Mouse (Mus musculus) spleen, adult 18-20 months (tissue): ENCODE results near the gene Srgap3.
"Not testable (repeated sequence)": the region's sequence is repeated elsewhere in the genome, so short reads cannot be mapped to it uniquely, and the experiment has no call there.

Source experiments
- DNase-seq, 2 experiments: peaks; one replicate each; pipeline ENCODE4 v3.0.0; 2022; ENCODE audit warnings: mixed read lengths in 2 of 2

Gene Srgap3

DNA sequence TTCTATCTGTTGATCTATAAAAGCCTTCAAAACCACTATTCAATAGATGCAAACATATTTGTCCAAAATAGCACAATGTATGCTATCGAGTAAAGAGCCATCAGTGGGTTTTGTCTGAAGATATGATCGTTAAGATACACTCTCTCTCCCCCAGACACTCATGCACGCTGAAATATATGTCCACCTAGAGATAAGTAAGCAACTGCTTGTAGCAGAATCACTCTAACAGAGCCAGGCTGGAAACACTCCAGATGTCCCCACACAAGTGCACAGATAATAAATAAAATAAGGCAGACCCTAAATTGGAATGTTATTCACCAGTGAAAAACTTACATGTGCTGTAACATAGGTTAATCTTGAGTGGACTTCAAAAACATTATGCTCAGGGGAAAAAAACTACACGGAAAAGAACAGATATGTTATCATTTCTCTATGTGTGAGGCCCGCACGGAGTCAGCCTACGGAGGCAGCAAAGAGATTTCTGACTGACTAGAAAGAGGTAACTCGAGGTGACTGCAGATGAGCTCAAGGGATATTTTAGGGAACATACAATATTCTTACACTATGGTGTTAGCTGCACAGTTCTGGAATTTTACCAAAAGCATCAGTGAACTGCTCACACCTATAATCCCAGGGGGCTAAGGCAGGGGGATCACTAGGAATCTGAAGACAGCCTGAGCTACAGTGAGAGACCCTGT lies 39.0 kb downstream of the Srgap3 start:
- no peak for DNase-seq

DNA sequence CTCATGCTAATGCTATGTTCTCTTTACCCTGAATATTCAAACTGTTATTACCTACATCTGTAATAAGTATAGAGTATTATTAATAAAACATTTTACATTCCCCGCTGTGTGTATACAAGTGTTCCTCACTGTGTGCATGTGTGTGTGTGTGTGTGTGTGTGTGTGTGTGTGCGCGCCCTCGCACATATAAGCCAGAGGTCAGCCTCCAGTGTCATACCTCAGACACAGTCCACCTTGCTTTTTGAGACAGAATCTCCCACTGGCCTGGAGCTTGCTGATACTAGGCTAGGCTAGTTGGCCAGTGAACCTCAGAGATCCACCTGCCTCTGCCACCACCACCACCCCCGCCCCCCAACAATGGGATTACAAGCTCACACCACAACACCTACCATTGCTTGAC lies 43.3 kb downstream of the Srgap3 start:
- no peak for DNase-seq

DNA sequence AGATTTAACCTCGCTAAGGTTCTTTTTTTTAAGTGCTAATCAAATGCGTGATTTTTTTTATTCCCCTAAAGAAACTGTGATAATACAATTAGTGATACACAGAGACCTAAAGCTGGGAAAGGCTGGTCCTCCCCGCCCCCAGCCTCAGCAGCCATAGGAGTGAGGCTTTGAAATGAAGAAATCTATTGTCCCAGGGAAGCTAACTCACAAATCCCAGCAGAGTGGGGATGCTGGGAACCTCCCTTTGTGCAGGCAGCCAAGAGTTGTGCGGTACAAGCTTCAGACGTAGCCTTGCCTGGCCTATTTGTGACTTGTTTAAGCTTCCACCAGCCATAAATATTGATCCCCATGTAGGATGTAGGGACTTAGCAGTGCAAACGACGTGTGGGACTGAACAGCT lies 43.8 kb downstream of the Srgap3 start:
- no peak for DNase-seq

DNA sequence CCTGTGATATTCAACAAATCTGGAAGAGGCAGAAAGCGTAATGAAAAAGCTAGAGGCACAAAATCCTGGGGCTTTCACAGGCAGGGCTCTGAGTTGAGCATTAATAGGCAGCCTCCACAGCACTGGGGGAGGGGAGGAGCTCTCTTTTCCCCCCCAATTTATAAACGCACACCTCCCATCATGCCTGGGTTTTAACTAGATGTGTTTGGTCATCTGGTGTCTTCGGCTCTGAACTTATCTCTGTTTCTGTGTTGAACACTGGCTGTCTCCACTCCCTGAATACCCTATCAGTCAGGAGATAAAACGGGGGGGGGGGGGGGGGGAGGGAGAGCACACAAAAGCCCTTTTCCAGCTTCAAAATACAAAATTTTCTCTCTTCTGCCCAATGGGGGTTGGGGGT lies 44.3 kb downstream of the Srgap3 start:
- DNase-seq: no peak

DNA sequence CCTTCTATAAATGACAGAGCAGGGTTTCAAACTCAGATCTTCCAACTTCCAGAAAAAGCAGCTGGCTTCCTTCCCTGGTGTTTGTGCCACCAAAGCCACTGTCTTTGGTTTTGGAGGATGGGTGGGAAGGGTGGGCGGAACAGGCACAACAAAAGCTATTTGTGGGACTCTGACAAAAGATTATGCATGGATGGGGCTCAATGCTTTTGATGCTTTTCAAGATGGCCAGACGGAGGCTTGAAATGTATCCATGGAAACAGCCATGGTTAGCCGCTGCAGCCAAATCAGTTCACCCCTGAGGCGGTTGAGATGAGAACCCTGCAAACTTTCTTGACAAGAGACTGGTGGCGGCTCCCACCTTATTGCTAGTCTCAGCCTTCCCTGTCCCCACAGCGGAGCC lies 46.8 kb downstream of the Srgap3 start:
- DNase-seq: no peak

DNA sequence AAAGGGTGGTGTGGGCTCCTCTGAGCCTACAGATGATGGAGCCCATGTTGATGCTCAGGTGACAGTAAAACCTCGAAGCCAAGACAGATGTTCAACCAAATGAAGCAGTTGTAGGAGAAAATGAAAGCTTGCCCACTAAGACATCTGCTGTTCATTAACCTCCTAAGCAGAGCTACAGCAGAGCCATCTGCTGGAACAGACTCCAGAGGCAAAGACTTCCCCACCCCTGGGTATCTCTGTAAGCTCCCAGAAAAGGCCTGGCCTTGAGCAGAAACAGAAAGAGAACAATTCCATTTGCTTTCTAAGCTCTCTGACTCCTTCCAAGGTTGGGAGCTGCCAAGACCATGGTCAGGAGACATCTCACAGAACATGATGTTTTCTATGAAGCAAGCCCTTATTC lies 47.4 kb downstream of the Srgap3 start:
- no peak for DNase-seq

DNA sequence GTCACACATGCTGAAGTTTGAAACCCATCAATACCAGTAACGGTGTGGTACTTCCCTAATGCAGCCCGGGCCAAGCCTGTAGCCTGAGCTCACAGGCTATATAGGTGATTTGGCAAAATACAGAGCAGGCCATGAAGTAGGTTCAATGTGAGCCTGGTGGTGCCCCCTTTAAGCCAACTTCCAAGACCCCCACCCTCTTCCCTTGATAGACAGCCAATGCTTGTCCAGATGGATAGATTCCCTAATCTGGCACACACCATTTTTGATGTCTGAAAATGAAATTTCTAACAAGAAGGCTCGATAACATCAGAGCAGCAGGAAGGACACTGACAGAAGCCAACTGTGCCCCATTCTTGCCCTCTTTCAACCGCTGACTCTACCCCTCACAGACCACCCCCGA lies 47.8 kb downstream of the Srgap3 start:
- no peak for DNase-seq

DNA sequence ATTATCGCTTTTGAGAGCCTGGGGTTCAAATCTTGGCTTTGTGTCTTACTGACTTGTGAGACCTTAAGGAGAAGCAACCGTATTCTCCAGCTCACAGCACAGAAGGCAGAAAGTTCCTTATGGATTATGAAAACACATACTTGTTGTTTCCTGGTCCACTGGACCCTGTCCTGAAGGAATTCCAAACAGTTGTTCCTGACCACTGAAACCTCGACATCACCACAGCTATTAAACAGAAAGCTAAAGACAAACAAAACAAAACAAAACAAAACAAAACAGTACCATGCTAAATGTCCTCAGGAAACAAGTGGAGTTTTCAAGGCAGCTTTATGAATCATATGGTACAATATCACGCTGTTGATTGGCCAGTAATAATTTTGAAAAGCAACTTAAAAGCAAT lies 48.6 kb downstream of the Srgap3 start:
- DNase-seq: no peak

DNA sequence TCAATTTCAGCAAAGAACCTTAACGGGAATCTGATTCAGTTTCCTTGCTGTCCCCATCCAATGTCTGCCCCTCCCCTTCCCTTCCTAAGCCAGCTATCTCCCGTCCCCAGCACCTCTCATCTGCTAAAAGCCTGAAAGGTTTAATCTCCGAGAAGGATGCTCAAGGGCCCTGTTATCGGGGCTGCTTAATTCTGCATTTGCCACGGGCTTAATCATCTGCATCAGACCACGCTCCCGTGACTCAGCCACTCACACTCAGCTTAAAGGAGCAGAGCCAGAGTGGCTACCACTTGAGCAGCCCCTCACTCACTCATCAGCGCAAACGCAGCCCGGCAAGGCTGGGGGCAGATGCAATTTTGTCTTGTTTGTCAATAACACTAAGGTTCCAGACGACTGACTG lies 50.7 kb downstream of the Srgap3 start:
- no peak for DNase-seq

DNA sequence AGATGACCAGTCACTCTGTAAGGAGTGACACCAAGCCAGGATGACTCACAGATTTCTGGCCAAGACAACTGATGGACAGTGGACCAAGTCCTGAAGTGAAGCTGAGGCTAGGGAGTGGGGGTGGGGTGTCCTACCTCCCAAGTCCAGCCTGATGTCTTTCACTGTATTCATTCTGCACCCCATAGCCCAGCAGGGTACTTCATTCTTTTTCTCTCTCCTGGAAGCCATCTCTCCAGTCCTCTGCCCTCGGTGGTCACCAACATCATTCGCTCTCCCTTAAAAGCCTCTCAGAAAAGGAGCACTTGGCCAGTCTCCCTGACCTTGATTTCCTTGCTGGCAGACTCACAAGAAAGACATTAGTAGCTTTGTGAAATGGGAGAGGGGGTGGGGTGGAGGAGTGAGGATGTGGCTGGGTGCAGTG lies 56.7 kb downstream of the Srgap3 start:
- DNase-seq: no peak

DNA sequence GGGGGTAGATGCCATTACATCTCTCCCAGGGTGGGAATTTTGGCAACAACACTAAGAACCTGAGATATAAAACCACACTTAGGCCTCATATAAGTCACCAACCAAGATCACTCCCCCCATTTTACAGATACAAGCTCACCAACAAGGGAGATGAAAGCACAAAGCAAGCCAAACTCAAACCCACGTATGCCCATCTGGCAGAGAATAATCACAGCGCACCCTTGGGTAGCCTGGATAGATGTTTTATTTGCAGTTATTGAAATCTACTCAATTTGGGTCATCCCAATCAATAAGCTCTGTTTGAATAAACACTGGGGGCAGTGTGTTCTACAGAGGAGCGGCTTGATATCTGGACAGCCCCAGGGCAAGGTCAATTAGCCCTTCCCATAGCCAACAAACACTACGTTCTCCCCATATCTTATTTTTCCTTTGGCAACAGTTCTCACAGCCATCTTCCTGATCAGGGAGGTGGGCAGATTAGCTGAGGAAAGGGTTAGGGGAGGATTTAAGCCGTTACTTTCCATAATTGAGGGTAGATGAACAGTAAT lies 63.4 kb downstream of the Srgap3 start:
- DNase-seq: no peak

DNA sequence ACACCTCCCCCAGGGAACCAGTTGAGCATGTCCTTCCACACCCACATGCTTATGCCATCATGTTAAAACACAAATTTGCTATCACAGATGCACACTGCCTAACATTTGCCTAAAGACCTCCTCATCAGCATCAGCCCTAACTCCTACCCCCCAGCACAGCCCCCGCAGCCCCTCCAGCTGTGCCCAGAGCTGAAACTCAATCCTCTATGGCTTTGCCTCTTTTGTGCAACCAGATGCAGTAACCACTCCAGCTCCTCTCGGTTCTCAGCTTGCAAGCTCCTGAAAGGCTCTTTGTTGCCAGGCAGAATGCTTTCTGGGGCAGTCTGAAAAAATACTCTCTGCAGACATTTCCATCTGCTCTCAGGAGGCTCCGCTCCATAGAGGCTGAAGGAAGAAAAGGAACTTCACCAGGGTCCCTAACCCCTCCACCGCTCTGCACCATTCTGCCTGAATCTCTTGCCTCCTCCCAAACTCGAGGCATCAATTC lies 67.0 kb downstream of the Srgap3 start:
- no peak for DNase-seq

DNA sequence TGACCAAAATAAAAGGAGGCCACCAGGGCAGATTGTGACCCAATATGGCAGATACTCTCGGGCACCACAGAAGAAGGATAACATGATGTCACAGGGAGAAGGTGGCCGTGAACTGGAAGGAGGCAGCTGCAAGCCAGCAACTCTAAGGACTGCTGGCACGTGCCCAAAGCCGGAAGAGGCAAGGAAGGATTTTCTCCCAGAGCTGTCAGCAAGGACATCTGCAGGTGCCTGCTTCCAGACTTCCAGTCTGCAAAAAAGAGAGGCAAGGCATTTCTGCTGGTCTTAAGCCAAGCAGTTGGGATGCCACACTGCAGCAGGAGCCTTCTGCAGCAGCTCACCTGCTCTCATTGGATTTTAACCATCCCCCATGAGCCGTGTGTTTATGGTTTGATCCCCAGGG lies 67.9 kb downstream of the Srgap3 start:
- no peak for DNase-seq

DNA sequence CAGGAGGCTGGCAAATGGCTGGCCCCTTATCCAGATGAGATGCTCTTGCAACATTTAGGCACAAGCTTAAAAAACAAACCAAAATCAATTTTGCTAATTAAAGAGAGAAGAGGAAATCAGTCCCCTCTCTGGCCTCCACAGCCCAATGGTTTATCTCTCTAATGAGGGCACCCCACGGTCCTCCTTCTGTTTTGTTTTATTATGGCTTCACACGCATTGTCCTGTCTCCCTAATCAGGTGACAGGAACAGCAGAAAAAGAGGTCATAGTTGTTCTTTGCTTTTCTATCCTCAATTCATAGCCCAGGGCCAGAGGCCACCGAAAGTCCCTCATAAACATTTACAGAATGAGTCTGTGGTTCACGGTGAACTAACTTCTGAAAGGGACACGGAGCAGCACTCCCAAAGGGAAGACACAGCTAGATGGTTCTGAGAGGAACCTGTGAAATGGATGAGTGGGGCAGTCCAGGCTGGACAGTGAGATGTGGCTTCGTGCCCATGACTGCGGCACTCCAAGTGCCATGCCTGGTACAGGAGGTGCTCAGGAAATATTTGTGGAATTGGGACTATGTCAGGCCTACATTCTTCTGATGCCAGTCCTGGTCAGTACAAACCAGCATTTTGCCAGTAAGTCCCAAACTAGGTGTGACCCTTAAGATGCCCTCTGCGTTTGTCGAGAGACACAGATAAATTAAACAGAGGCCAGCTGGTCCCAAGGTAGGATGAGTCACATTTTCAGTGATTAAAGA lies 73.8 kb downstream of the Srgap3 start:
- DNase-seq: no peak

DNA sequence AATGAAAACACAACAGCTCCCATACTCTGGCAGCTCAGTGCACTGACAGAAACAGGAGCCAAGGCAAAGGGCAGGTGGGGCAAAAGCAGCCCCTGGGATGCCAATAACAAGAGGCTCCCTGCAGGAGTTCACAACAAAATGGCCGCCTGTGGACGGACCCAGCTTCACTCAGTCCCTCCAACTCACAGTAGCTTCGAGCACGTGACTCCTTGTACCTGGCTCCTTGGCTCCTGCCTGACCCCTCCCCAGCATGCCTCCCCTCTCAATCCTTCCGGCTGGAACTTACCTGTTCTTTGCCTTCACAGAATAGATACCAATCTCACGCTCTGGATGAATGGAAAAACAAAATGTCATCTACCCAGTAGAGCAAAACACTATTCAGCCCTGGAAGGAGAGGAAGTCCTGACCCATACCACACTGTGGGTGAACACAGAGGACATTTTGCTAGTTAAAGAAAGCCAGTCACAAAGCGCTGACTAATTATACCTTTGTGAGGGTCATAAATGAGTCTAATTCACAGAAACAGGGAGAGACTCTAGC lies 75.8 kb downstream of the Srgap3 start:
- DNase-seq: no peak

DNA sequence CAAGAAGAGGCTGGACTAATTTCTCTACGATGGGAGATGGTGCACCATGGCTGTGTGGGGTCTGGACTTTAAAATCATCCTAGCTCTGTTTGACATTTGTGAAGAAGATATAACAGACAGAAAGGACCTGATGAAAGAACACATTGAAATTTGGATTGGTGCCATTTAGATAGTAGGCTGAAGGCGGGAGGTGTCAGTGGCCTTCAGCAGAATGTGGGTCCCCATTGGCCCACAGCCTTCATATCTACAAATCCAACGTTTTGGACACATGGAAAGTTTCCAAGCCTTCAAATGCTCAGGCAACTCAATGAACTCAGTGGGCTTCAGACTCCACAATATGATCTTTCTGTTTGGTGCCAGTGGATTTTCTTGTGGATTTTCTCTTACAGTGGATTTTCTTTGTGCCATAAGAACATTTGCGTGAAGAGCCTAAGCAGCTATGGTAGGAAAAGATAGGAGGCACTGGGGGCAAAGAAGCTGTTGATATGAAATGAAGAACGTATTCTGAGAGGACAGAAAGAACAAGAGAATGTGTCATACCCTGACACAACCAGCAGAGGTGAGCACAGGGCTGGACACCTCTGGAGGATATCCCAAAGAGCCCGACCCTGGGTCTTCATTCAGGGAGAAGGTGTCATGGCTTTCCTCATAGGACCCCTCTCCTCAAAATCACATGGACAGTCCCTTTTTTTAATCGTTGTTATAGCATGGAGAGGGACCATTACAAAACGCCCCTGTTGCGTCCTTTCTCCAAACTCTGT lies 78.7 kb downstream of the Srgap3 start:
- DNase-seq: no peak

DNA sequence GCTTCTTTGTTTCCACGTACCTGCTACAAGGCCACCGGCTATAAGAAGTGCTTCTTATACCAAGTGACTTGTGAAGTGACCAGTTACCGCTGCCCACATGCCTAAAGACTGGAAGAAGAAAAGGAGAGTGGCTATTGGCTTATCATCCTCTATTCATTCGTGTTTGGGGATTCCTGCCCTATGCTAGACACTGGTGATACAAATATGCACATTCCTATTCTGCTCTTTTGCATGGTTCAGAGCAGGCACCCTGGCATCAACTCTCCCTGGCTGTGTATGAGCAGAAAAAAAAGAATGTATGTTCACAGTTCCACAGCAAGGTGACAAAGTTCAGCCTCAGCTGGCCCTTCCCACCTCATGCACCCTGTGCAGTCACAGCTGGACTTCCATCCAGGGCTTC lies 81.0 kb downstream of the Srgap3 start:
- no peak for DNase-seq

DNA sequence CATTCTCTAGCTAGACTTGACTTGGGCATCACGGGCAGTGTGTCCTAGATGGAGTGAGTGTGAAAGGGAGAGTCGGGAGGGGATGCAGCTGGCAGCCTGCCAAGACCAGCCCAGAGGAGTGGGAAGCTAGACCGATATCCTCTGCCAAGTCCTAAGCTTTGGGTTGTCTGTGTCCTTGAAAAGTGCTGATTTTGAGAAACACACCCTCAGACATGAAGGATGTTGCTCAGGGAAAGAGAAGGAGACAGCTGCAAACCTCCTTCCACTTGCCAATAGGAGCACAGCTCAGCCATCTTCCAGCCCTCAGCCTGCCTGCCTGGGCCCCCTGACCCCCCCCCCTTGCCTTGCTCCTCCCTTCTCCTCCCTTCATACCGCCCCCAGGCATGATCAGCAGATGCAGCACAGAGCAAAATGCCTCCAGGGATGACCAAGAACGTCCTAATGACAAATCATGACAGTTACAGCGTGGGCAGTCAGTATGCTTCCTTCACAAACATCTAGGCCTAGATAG lies 82.0 kb downstream of the Srgap3 start:
- DNase-seq: no peak

DNA sequence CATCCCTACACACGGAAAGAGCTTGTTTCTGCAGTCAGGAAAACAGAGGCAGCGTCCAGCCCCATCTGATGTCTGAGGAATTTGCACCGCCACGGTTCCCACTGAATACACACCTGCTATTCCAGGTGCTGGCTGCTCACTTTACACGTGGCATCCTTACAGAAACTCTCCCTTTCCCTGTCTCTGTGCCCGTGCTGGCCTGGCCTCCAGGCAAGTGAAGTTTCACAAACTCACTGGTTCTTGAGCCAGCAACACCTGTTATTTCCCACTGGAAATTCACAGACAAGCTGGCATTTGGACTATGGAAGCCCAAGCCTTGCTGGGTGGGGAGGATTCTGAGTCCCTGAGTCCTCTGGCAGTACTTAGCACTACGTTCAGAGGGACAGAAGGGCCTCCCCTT lies 84.6 kb downstream of the Srgap3 start:
- DNase-seq: no peak

DNA sequence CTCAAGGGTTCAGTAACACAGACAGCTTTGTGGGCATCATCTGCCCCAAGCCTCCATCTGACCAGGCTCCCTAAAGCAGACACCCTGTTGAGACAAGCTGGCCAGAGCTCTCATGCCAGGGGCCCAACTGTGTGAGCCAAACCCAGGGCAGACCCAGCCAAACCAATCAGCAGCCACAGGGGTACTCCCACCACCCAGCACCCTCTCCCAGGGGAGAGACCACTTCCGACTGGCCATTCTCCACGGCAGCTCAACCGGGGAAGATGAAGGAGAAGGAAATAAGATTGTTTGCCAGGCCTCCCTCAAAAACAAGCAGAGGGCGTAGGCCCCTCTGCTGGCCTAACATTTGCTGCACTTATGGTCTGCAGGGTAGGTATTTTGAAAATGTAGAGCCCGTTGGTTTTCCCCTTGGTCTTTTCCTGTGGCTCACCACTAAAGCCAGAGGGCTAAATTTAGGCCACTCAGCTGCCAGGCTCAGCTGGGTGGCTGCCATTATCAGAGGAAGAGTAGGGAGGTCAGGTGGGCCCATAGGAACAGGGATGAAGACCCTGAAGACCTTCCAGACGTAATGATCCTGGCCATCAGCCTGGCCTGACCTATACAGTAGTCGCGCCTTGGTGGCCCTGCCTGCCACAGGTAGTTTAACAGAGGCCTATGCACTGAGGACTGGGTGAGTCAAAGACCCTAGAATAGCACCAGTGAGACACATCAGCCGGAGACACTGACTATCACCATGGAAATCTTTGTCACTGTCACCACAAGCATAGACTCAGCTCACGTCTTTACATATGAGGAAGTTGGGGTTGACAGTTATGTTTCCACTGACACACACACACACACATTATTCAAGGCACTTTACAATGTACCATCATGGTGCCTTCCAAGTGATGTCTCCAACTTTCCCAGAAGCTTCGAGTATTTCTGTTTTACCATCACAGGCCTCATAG lies 85.4 kb downstream of the Srgap3 start:
- DNase-seq: peak; percentile 10 to 16

DNA sequence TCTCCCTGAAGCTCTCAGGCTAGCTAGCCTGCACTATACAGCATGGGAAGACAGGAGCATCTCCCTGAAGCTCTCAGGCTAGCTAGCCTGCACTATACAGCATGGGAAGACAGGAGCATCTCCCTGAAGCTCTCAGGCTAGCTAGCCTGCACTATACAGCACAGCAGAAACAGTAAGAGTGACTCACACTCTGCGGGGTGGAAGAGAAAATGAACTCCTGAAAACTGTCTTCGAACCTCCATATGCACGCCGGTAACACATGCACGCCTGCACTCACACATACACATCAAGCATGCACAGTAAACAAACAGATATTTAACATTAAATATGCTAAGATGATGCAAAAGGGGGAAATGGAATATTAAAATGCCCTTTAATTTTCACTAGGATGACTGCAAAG lies 86.8 kb downstream of the Srgap3 start:
- not testable (repeated sequence) for DNase-seq

DNA sequence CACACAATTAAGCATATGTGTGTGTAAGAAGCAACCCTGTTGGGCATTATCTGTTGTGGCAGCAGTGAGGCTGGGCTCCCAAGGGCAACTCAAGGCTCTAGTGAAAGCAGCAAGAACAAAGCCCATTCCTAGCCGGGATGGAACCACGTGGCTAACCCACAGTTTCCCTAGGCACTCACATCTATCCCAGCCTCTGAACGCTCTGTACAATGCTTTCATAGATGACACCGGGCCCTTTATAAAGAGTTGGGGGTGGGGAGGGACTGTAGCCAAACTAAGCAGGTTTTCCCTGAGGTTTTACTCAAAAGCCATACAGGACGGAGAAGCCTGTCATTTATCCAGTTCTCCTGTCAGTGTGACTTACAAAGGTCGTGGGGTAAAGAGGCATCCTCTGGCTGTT lies 90.0 kb downstream of the Srgap3 start:
- no peak for DNase-seq
